In genomic region chr7:28824941-28825685, GRCm38 (mm10) we compare ENCODE assay signal across 8 mouse cellular contexts. TPM values are rescaled to one million over a fixed set of nuclear protein-coding genes. Genes with fewer than 3 reads are reported as not detected.
A peak's percentile ranks its signal among the peaks of the same experiment; 100 is the strongest.
DNase-seq lines count a peak whose midpoint lies in the region; ATAC-seq and TF ChIP-seq lines count a peak whose summit lies in the region.

TSS of gene Ech1 (plus strand) at chr7:28825217.

- intact Hi-C loops in heart, adult 2 months (cut with DNase I): loop anchor here (5.0 kb wide), 1 partner anchor 42 kb away; no protein-coding TSS in a partner anchor

- no peaks in the 10 kb centered on the region for H3K27me3 ChIP-seq in embryonic facial prominence, embryonic 14.5 days (replicated peaks; ENCODE audit: control insufficient read depth, insufficient read depth, low read length)
- H3K27me3 ChIP-seq in heart, adult 2 months (ENCODE audit: control insufficient read depth, insufficient read depth, low read length): no peaks in the 10 kb centered on the region
- H3K27me3 ChIP-seq in limb, embryonic 13.5 days: no peaks in the 10 kb centered on the region
- no peaks in the 10 kb centered on the region for H3K27me3 ChIP-seq in midbrain, embryonic 16.5 days (ENCODE audit: control insufficient read depth, insufficient read depth, low read depth, low read length)

- no peak for TF ChIP-seq CTCF in heart, adult 2 months (IDR thresholded peaks at IDR 0.05)

- H3K9me3 ChIP-seq in embryonic facial prominence, embryonic 14.5 days (ENCODE audit: control insufficient read depth, low read length): no peaks in the 10 kb centered on the region
- no peaks in the 10 kb centered on the region for H3K9me3 ChIP-seq in limb, embryonic 13.5 days
- no peaks in the 10 kb centered on the region for H3K9me3 ChIP-seq in midbrain, embryonic 16.5 days (replicated peaks; ENCODE audit: control insufficient read depth, low read length, poor library complexity, severe bottlenecking)

- H3K79me2 ChIP-seq in heart, adult 2 months (replicated peaks; ENCODE audit: control insufficient read depth, insufficient read depth, low read length): no peaks in the 10 kb centered on the region

- peak; percentile 84 for ATAC-seq in embryonic facial prominence, embryonic 14.5 days (ENCODE audit: low read depth)
- ATAC-seq in limb, embryonic 13.5 days (ENCODE audit: low FRiP score, low read depth): peak; percentile 85
- peak; percentile 85 for ATAC-seq in midbrain, embryonic 16.5 days

- no peaks in the 10 kb centered on the region for H3K4me1 ChIP-seq in embryonic facial prominence, embryonic 14.5 days (ENCODE audit: control insufficient read depth, insufficient read depth, low read length)
- peaks cover 27% of the 10 kb centered on the region for H3K4me1 ChIP-seq in heart, adult 2 months (ENCODE audit: control insufficient read depth, insufficient read depth, low read length)
- peaks cover 24% of the 10 kb centered on the region for H3K4me1 ChIP-seq in limb, embryonic 13.5 days
- H3K4me1 ChIP-seq in midbrain, embryonic 16.5 days (ENCODE audit: control insufficient read depth, insufficient read depth, low read length): peaks cover 12% of the 10 kb centered on the region

- peak; percentile 93 for TF ChIP-seq POLR2A in heart, adult 2 months (IDR thresholded peaks at IDR 0.05; ENCODE audit: insufficient read depth, low read depth, low read length)

- peaks cover 44% of the 10 kb centered on the region for H3K36me3 ChIP-seq in embryonic facial prominence, embryonic 14.5 days (ENCODE audit: control insufficient read depth, insufficient read depth, low read length)
- H3K36me3 ChIP-seq in heart, adult 2 months (ENCODE audit: control insufficient read depth, insufficient read depth, low read length): peaks cover 33% of the 10 kb centered on the region
- peaks cover 42% of the 10 kb centered on the region for H3K36me3 ChIP-seq in limb, embryonic 13.5 days
- H3K36me3 ChIP-seq in midbrain, embryonic 16.5 days (ENCODE audit: control insufficient read depth, insufficient read depth, low read length): peaks cover 26% of the 10 kb centered on the region

- peak; percentile 95 for DNase-seq in 3T3-L1 (ENCODE audit: low read depth, low spot score)
- DNase-seq in adrenal gland, postnatal 4 days (ENCODE audit: low spot score in 2 of 2): peak; percentile 80 to 84
- peak; percentile 97 for DNase-seq in embryonic facial prominence, embryonic 14.5 days (ENCODE audit: low spot score)
- DNase-seq in heart, adult 2 months: peak; percentile 93
- DNase-seq in kidney, adult 8-10 months: peak; percentile 94 to 96
- DNase-seq in spleen, postnatal 10 days (ENCODE audit: low spot score in 2 of 2): peak; percentile 84 to 92

- H3K4me3 ChIP-seq in embryonic facial prominence, embryonic 14.5 days (ENCODE audit: low read depth, low read length): peak within 1 kb of the TSS; percentile 50
- H3K4me3 ChIP-seq in heart, adult 2 months: peak within 1 kb of the TSS; percentile 66
- H3K4me3 ChIP-seq in limb, embryonic 13.5 days: peak within 1 kb of the TSS; percentile 51
- H3K4me3 ChIP-seq in midbrain, embryonic 16.5 days (ENCODE audit: low read depth, low read length): peak within 1 kb of the TSS; percentile 52

- H3K4me2 ChIP-seq in embryonic facial prominence, embryonic 14.5 days (ENCODE audit: low read depth, low read length): peak within 1 kb of the TSS; percentile 53
- peak within 1 kb of the TSS; percentile 67 for H3K4me2 ChIP-seq in limb, embryonic 13.5 days (replicated peaks)
- H3K4me2 ChIP-seq in midbrain, embryonic 16.5 days (ENCODE audit: low read length): peak within 1 kb of the TSS; percentile 60

- peak; percentile 87 for TF ChIP-seq EP300 in heart, adult 2 months (IDR thresholded peaks at IDR 0.05; ENCODE audit: insufficient read depth, low read depth, low read length)

- peak within 1 kb of the TSS; percentile 91 for H3K27ac ChIP-seq in embryonic facial prominence, embryonic 14.5 days (replicated peaks; ENCODE audit: low read depth, low read length)
- H3K27ac ChIP-seq in heart, adult 2 months: peak within 1 kb of the TSS; percentile 98
- peak within 1 kb of the TSS; percentile 92 for H3K27ac ChIP-seq in limb, embryonic 13.5 days
- H3K27ac ChIP-seq in midbrain, embryonic 16.5 days (ENCODE audit: low read length): peak within 1 kb of the TSS; percentile 87

- 2% methylated on average over 33 of the region's 33 CpGs for WGBS in embryonic facial prominence, embryonic 14.5 days
- WGBS in heart, adult 2 months: under 1% methylated on average over 33 of the region's 33 CpGs
- WGBS in limb, embryonic 13.5 days: 3% methylated on average over 33 of the region's 33 CpGs
- 2% methylated on average over 33 of the region's 33 CpGs for WGBS in midbrain, embryonic 16.5 days

- H3K9ac ChIP-seq in embryonic facial prominence, embryonic 14.5 days (ENCODE audit: low read depth, low read length): peak within 1 kb of the TSS; percentile 70
- peak within 1 kb of the TSS; percentile 84 for H3K9ac ChIP-seq in heart, adult 2 months (ENCODE audit: low read depth, low read length)
- H3K9ac ChIP-seq in limb, embryonic 13.5 days: peak within 1 kb of the TSS; percentile 75
- peak within 1 kb of the TSS; percentile 69 for H3K9ac ChIP-seq in midbrain, embryonic 16.5 days (ENCODE audit: low read depth, low read length)

RNA-seq across cellular contexts. Expression of gene Ech1, which starts in this region (rescaled TPM):
- total RNA-seq in adrenal gland, postnatal 4 days (2021): 100 to 1,000 TPM; 327 to 392 TPM
- 183 and 202 TPM in 2 replicates for polyA plus RNA-seq in embryonic facial prominence, embryonic 14.5 days (2014; fragmentation: Nextera tagmentation; extraction: Ambion mirVana)
- total RNA-seq in heart, adult 2 months (2021): 1,000 to 10,000 TPM; 1,826 to 2,229 TPM
- 2,087 and 2,697 TPM in 2 replicates for polyA plus RNA-seq in heart, adult 2 months (2012; rRNA removed)
- 155 TPM in 2 replicates for polyA plus RNA-seq in limb, embryonic 13.5 days (2015; fragmentation: Nextera tagmentation; extraction: Ambion mirVana)
- 86.6 and 96.4 TPM in 2 replicates for polyA plus RNA-seq in midbrain, embryonic 16.5 days (2015; fragmentation: Nextera tagmentation; extraction: Ambion mirVana)

Comparison
In these comparisons a context has a peak if more than half of its experiments do, and no peak if none do; other contexts are left out.
1. Peak in every context shown above with its lines: DNase-seq, ATAC-seq, H3K4me3 ChIP-seq and H3K27ac ChIP-seq.
2. RNA of gene Ech1 (total RNA-seq): 1,826 to 2,229 TPM in heart, adult 2 months; 327 to 392 TPM in adrenal gland, postnatal 4 days; every median in the first group is over 4 times any median in the second.
3. RNA of gene Ech1 (polyA plus RNA-seq): 2,087 to 2,697 TPM in heart, adult 2 months; 183 to 202 TPM in embryonic facial prominence, embryonic 14.5 days, 155 TPM in limb, embryonic 13.5 days and 86.6 to 96.4 TPM in midbrain, embryonic 16.5 days; every median in the first group is over 10 times any median in the second.